Mouse (Mus musculus): ENCODE results near the gene Fam184a. TPM values are rescaled to one million over a fixed set of nuclear protein-coding genes. Genes with fewer than 3 reads are reported as not detected.

The Fam184a gene
- polyA plus RNA-seq, 1 experiment from 2014 or later: 5.7 TPM

GRCm38 (mm10) chr10:53585777-53586176, 165.1 kb downstream of the Fam184a start:
- peaks cover 5% of the 10 kb centered on the region; the same call in 1 of the 2 replicates for H3K4me1 ChIP-seq
- no peaks in the 10 kb centered on the region for H3K36me3 ChIP-seq
- H3K9me3 ChIP-seq (replicated peaks): no peaks in the 10 kb centered on the region
- no peaks in the 10 kb centered on the region for H3K27me3 ChIP-seq
- WGBS: 71% methylated on average over 3 of the region's 3 CpGs
- H3K4me3 ChIP-seq (replicated peaks): no peak overlapping the region
- ATAC-seq (replicated peaks; ENCODE audit: low FRiP score): no peak
- no peak overlapping the region for H3K9ac ChIP-seq
- H3K4me2 ChIP-seq: no peak overlapping the region
- no peak overlapping the region for H3K27ac ChIP-seq

Other genes with a start within 250 kb of the Fam184a start
- 109 and 127 TPM in 2 replicates for gene Asf1a, start 154.4 kb downstream of the Fam184a start, polyA plus RNA-seq (2015; fragmentation: Nextera tagmentation; extraction: Ambion mirVana)
- gene Mcm9, start 120.7 kb downstream of the Fam184a start, polyA plus RNA-seq (2015; fragmentation: Nextera tagmentation; extraction: Ambion mirVana): 11.3 and 12.3 TPM in 2 replicates

Measured in kidney, embryonic 15.5 days (tissue).